Mouse (Mus musculus): Measurements from ENCODE around the gene Ccdc86. TPM values are rescaled to one million over a fixed set of nuclear protein-coding genes. Genes with fewer than 3 reads are reported as not detected.

Gene Ccdc86
- polyA plus RNA-seq, 1 experiment from 2014 or later, result 21.5 TPM

- 38% methylated on average over 4 of the region's 4 CpGs for WGBS
- Histone ChIP-seq H3K9ac (no peak overlapping the region), H3K4me1 (0 out of 2 replicates have a peak, but pooled peaks cover 4% of the 10 kb centered on the region), H3K27me3 (replicated peaks) (no peaks in the 10 kb centered on the region), H3K9me3 (no peaks in the 10 kb centered on the region), H3K27ac (no peak overlapping the region), H3K4me3 (no peak overlapping the region), H3K4me2 (replicated peaks) (no peak overlapping the region), H3K36me3 (no peaks in the 10 kb centered on the region)
- no peak for ATAC-seq (ENCODE audit: low FRiP score, low read depth)
These were observed 24.8 kb downstream of the Ccdc86 start for GRCm38 (mm10) chr19:10924220-10924619.

- Histone ChIP-seq H3K4me1 (0 out of 2 replicates have a peak, but pooled peaks cover 3% of the 10 kb centered on the region), H3K9me3 (no peaks in the 10 kb centered on the region), H3K27me3 (replicated peaks) (no peaks in the 10 kb centered on the region), H3K27ac (no peak overlapping the region), H3K9ac (no peak overlapping the region), H3K4me3 (no peak overlapping the region), H3K4me2 (replicated peaks) (no peak overlapping the region), H3K36me3 (no peaks in the 10 kb centered on the region)
- WGBS, result 77% methylated on average over 3 of the region's 3 CpGs
- ATAC-seq (ENCODE audit: low FRiP score, low read depth), result no peak
These were observed 28.0 kb downstream of the Ccdc86 start for GRCm38 (mm10) chr19:10921058-10921457.

- no peaks in the 10 kb centered on the region for H3K4me1 ChIP-seq
- H3K9ac ChIP-seq, result 0 out of 2 replicates have a peak within 1 kb of the TSS, but pooled peaks have one; percentile 4
- H3K4me2 ChIP-seq (replicated peaks), result no peak within 1 kb of the TSS
- H3K4me3 ChIP-seq, result no peak within 1 kb of the TSS
- no peak for ATAC-seq (ENCODE audit: low FRiP score, low read depth)
- no peaks in the 10 kb centered on the region for H3K27me3 ChIP-seq (replicated peaks)
- 62% methylated on average over 2 of the region's 2 CpGs for WGBS
- no peak within 1 kb of the TSS for H3K27ac ChIP-seq
- H3K36me3 ChIP-seq, result no peaks in the 10 kb centered on the region
- no peaks in the 10 kb centered on the region for H3K9me3 ChIP-seq
These were observed 28.5 kb downstream of the Ccdc86 start, which contains the start of gene Zp1 for GRCm38 (mm10) chr19:10920532-10920931. Gene Zp1 (minus strand): TSS chr19:10920632.

GRCm38 (mm10) chr19:10918321-10918991 is 30.6 kb downstream of the Ccdc86 start:
- 88% methylated on average over 10 of the region's 10 CpGs for WGBS
- Histone ChIP-seq H3K27ac (no peak overlapping the region), H3K4me2 (replicated peaks) (no peak overlapping the region), H3K36me3 (no peaks in the 10 kb centered on the region), H3K9me3 (no peaks in the 10 kb centered on the region), H3K4me3 (no peak overlapping the region), H3K9ac (no peak overlapping the region), H3K4me1 (no peaks in the 10 kb centered on the region), H3K27me3 (replicated peaks) (no peaks in the 10 kb centered on the region)
- no peak for ATAC-seq (ENCODE audit: low FRiP score, low read depth)

GRCm38 (mm10) chr19:10916506-10916905 is 32.6 kb downstream of the Ccdc86 start:
- Histone ChIP-seq H3K9ac (no peak overlapping the region), H3K9me3 (no peaks in the 10 kb centered on the region), H3K36me3 (no peaks in the 10 kb centered on the region), H3K4me3 (no peak overlapping the region), H3K4me2 (replicated peaks) (no peak overlapping the region), H3K27me3 (replicated peaks) (no peaks in the 10 kb centered on the region), H3K27ac (no peak overlapping the region), H3K4me1 (no peaks in the 10 kb centered on the region)
- 61% methylated on average over 5 of the region's 5 CpGs for WGBS
- no peak for ATAC-seq (ENCODE audit: low FRiP score, low read depth)

- H3K27ac ChIP-seq, result no peak overlapping the region
- WGBS, result 78% methylated on average over 2 of the region's 2 CpGs
- no peaks in the 10 kb centered on the region for H3K36me3 ChIP-seq
- no peaks in the 10 kb centered on the region for H3K9me3 ChIP-seq
- H3K27me3 ChIP-seq (replicated peaks), result no peaks in the 10 kb centered on the region
- no peak for ATAC-seq (ENCODE audit: low FRiP score, low read depth)
- H3K4me3 ChIP-seq, result no peak overlapping the region
- no peaks in the 10 kb centered on the region for H3K4me1 ChIP-seq
- H3K4me2 ChIP-seq (replicated peaks), result no peak overlapping the region
- H3K9ac ChIP-seq, result no peak overlapping the region
These were observed 34.2 kb downstream of the Ccdc86 start for GRCm38 (mm10) chr19:10914870-10915269.

- no peak overlapping the region for H3K4me3 ChIP-seq
- no peaks in the 10 kb centered on the region for H3K9me3 ChIP-seq
- H3K9ac ChIP-seq, result no peak overlapping the region
- 0 out of 2 replicates have a peak, but pooled peaks cover 3% of the 10 kb centered on the region for H3K36me3 ChIP-seq
- no peak overlapping the region for H3K4me2 ChIP-seq (replicated peaks)
- no peaks in the 10 kb centered on the region for H3K27me3 ChIP-seq (replicated peaks)
- no peaks in the 10 kb centered on the region for H3K4me1 ChIP-seq
- no peak overlapping the region for H3K27ac ChIP-seq
- ATAC-seq (ENCODE audit: low FRiP score, low read depth), result no peak
- 80% methylated on average over 7 of the region's 7 CpGs for WGBS
These were observed 34.8 kb downstream of the Ccdc86 start for GRCm38 (mm10) chr19:10914291-10914690.

- Histone ChIP-seq H3K27ac (no peak overlapping the region), H3K4me2 (replicated peaks) (no peak overlapping the region), H3K9me3 (no peaks in the 10 kb centered on the region), H3K9ac (no peak overlapping the region), H3K4me3 (no peak overlapping the region), H3K27me3 (replicated peaks) (no peaks in the 10 kb centered on the region), H3K36me3 (peaks cover 44% of the 10 kb centered on the region), H3K4me1 (no peaks in the 10 kb centered on the region)
- no peak for ATAC-seq (ENCODE audit: low FRiP score, low read depth)
- WGBS, result 85% methylated on average over 6 of the region's 6 CpGs
These were observed 39.9 kb downstream of the Ccdc86 start for GRCm38 (mm10) chr19:10909087-10909721.

GRCm38 (mm10) chr19:10907891-10908290 is 41.2 kb downstream of the Ccdc86 start:
- no peaks in the 10 kb centered on the region for H3K4me1 ChIP-seq
- no peaks in the 10 kb centered on the region for H3K9me3 ChIP-seq
- H3K27me3 ChIP-seq (replicated peaks), result no peaks in the 10 kb centered on the region
- H3K4me2 ChIP-seq (replicated peaks), result no peak overlapping the region
- H3K27ac ChIP-seq, result no peak overlapping the region
- no peak overlapping the region for H3K4me3 ChIP-seq
- WGBS, result 55% methylated on average over 3 of the region's 3 CpGs
- H3K36me3 ChIP-seq, result peaks cover 57% of the 10 kb centered on the region
- no peak overlapping the region for H3K9ac ChIP-seq
- no peak for ATAC-seq (ENCODE audit: low FRiP score, low read depth)

GRCm38 (mm10) chr19:10905728-10906000 is 43.4 kb downstream of the Ccdc86 start:
- Histone ChIP-seq H3K4me1 (no peaks in the 10 kb centered on the region), H3K4me3 (no peak overlapping the region), H3K9me3 (no peaks in the 10 kb centered on the region), H3K36me3 (peaks cover 79% of the 10 kb centered on the region), H3K27ac (no peak overlapping the region), H3K4me2 (replicated peaks) (no peak overlapping the region), H3K9ac (no peak overlapping the region), H3K27me3 (replicated peaks) (no peaks in the 10 kb centered on the region)
- ATAC-seq (ENCODE audit: low FRiP score, low read depth), result no peak
- WGBS, result 95% methylated on average over 5 of the region's 5 CpGs

GRCm38 (mm10) chr19:10904927-10905727 is 43.9 kb downstream of the Ccdc86 start:
- H3K27ac ChIP-seq, result no peak overlapping the region
- ATAC-seq (ENCODE audit: low FRiP score, low read depth), result peak; percentile 46; the same call in 1 of the 2 replicates
- peaks cover 85% of the 10 kb centered on the region for H3K36me3 ChIP-seq

GRCm38 (mm10) chr19:10904512-10904911 is 44.6 kb downstream of the Ccdc86 start:
- H3K4me2 ChIP-seq (replicated peaks), result no peak overlapping the region
- no peak for ATAC-seq (ENCODE audit: low FRiP score, low read depth)
- H3K36me3 ChIP-seq, result peaks cover 90% of the 10 kb centered on the region
- H3K9me3 ChIP-seq, result no peaks in the 10 kb centered on the region
- H3K27ac ChIP-seq, result no peak overlapping the region
- H3K9ac ChIP-seq, result no peak overlapping the region
- H3K4me3 ChIP-seq, result no peak overlapping the region
- no peaks in the 10 kb centered on the region for H3K4me1 ChIP-seq
- 94% methylated on average over 5 of the region's 5 CpGs for WGBS
- no peaks in the 10 kb centered on the region for H3K27me3 ChIP-seq (replicated peaks)

More at GRCm38 (mm10) chr19:10904927-10905727, 43.9 kb downstream of the Ccdc86 start:
- Histone ChIP-seq H3K27me3 (replicated peaks) (no peaks in the 10 kb centered on the region), H3K4me1 (no peaks in the 10 kb centered on the region), H3K4me2 (replicated peaks) (no peak overlapping the region), H3K9me3 (no peaks in the 10 kb centered on the region), H3K4me3 (no peak overlapping the region), H3K9ac (no peak overlapping the region)
- WGBS, result 72% methylated on average over 7 of the region's 7 CpGs
